In the genomic region with DNA sequence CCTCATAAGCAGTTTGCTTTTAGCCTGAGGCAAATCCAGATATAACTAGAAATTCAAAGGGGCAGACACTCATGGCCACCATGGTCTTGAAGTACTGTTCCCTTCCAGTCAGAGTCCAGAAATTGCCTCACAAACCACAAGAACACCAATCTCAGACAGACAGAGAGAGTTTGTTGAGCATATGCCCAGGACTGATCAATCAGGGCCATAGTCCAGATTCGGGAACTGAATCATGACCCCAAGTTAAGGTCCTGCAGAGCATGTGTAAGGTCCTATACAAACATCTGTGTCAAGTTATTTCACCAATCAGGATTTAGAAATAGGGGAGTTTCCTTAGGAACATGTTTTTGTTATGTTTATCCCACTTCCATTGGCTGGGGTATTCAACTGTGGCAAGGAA, we compare ENCODE assay signal across 26 mouse cellular contexts.
DNase-seq lines count a peak whose midpoint lies in the region; ATAC-seq and TF ChIP-seq lines count a peak whose summit lies in the region.
"Had no signal": no experiment of that assay in that cellular context is flagged by ENCODE, and none has a peak within 500 bp of the region (broad histone marks: within the 10 kb centered on the region; RNA-seq: fewer than 3 reads in every experiment).

No protein-coding gene starts in this region.

- no peaks in the 10 kb centered on the region for H3K9me3 ChIP-seq in liver, embryonic 11.5 days (ENCODE audit: control insufficient read depth, low read length)
- H3K9me3 ChIP-seq in liver, postnatal 0 days (ENCODE audit: low read length), result no peaks in the 10 kb centered on the region
- H3K9me3 ChIP-seq: embryonic facial prominence, embryonic 10.5 days; embryonic facial prominence, embryonic 12.5 days; forebrain, embryonic 10.5 days; forebrain, embryonic 12.5 days; G1E had no signal

- peak overlapping the region; percentile 80 for H3K27ac ChIP-seq in liver, adult 2 months (replicated peaks; ENCODE audit: insufficient read depth, low read depth, low read length)
- H3K27ac ChIP-seq in liver, embryonic 11.5 days (ENCODE audit: low read depth, low read length), result no peak overlapping the region
- peak overlapping the region; percentile 37 for H3K27ac ChIP-seq in liver, postnatal 0 days (ENCODE audit: low read depth)
- H3K27ac ChIP-seq: embryonic facial prominence, embryonic 10.5 days; embryonic facial prominence, embryonic 12.5 days; forebrain, embryonic 10.5 days; forebrain, embryonic 12.5 days had no signal

- no peaks in the 10 kb centered on the region for H3K79me2 ChIP-seq in liver, adult 2 months (ENCODE audit: control insufficient read depth, insufficient read depth, low read length)

- no peak for TF ChIP-seq POLR2A in liver, adult 2 months (IDR thresholded peaks at IDR 0.05; ENCODE audit: extremely low read depth, insufficient read depth, low read length)

- peak; percentile 28 for DNase-seq in adrenal gland, adult 2 months
- DNase-seq in adrenal gland, postnatal 36 days, result no peak
- DNase-seq in liver, adult 2 months (ENCODE audit: extremely low read depth, low read depth, low spot score), result peak; percentile 98
- no peak for DNase-seq in liver, embryonic 11.5 days (ENCODE audit: low spot score)
- peak; percentile 56 for DNase-seq in liver, postnatal 0 days
- DNase-seq in liver, result no peak
- DNase-seq in fibroblast of lung, adult 2 months (ENCODE audit: low read depth), result peak; percentile 58
- DNase-seq: adrenal gland, postnatal 10 days; adrenal gland, postnatal 25 days; B cell, adult 2 months; cerebellum, adult 11-12 months; cerebellum, adult 2 months; cerebellum, adult 9-10 months; cerebellum, postnatal 10 days; cerebellum, postnatal 25 days had no signal

- H3K9ac ChIP-seq in liver, adult 2 months (ENCODE audit: low read depth, low read length), result no peak overlapping the region
- no peak overlapping the region for H3K9ac ChIP-seq in liver, embryonic 11.5 days (ENCODE audit: low read depth, low read length)
- H3K9ac ChIP-seq in liver, postnatal 0 days (replicated peaks), result no peak overlapping the region
- H3K9ac ChIP-seq: embryonic facial prominence, embryonic 12.5 days; forebrain, embryonic 12.5 days had no signal

- peak; percentile 49 for TF ChIP-seq EP300 in liver, postnatal 0 days (IDR thresholded peaks at IDR 0.05; ENCODE audit: low read depth)

- H3K27me3 ChIP-seq in liver, adult 2 months (ENCODE audit: control insufficient read depth, insufficient read depth, low read length), result no peaks in the 10 kb centered on the region
- H3K27me3 ChIP-seq in liver, embryonic 11.5 days (replicated peaks; ENCODE audit: control insufficient read depth, insufficient read depth, low read length), result no peaks in the 10 kb centered on the region
- no peaks in the 10 kb centered on the region for H3K27me3 ChIP-seq in liver, postnatal 0 days (ENCODE audit: insufficient read depth, low read length)
- H3K27me3 ChIP-seq: CH12.LX; embryonic facial prominence, embryonic 12.5 days; forebrain, embryonic 12.5 days; Patski had no signal

- no peak for ATAC-seq in liver, embryonic 11.5 days (replicated peaks; ENCODE audit: low FRiP score)
- peak; percentile 97 for ATAC-seq in liver, postnatal 0 days
- ATAC-seq: activated CD4-positive, CD25-positive, alpha-beta regulatory T cell, adult 4 months; CD4-positive, CD25-positive, alpha-beta regulatory T cell, adult 4 months; forebrain, embryonic 14.5 days; forebrain, embryonic 16.5 days; Patski had no signal

- H3K36me3 ChIP-seq in liver, adult 2 months (ENCODE audit: control insufficient read depth, insufficient read depth, low read length), result no peaks in the 10 kb centered on the region
- no peaks in the 10 kb centered on the region for H3K36me3 ChIP-seq in liver, embryonic 11.5 days (ENCODE audit: control insufficient read depth, insufficient read depth, low read length)
- no peaks in the 10 kb centered on the region for H3K36me3 ChIP-seq in liver, postnatal 0 days (replicated peaks; ENCODE audit: insufficient read depth, low read length)
- H3K36me3 ChIP-seq: embryonic facial prominence, embryonic 10.5 days; embryonic facial prominence, embryonic 12.5 days; forebrain, embryonic 10.5 days; forebrain, embryonic 12.5 days; G1E had no signal

- H3K4me3 ChIP-seq in liver, adult 2 months (ENCODE audit: insufficient read depth, low read depth, low read length), result no peak overlapping the region
- H3K4me3 ChIP-seq in liver, embryonic 11.5 days (ENCODE audit: low read depth, low read length), result no peak overlapping the region
- no peak overlapping the region for H3K4me3 ChIP-seq in liver, postnatal 0 days (ENCODE audit: low read depth, low read length)
- H3K4me3 ChIP-seq: embryonic facial prominence, embryonic 10.5 days; embryonic facial prominence, embryonic 12.5 days; forebrain, embryonic 10.5 days; forebrain, embryonic 12.5 days had no signal

- peaks cover 24% of the 10 kb centered on the region for H3K4me1 ChIP-seq in liver, adult 2 months (ENCODE audit: control insufficient read depth, insufficient read depth, low read length)
- no peaks in the 10 kb centered on the region for H3K4me1 ChIP-seq in liver, embryonic 11.5 days (replicated peaks; ENCODE audit: control insufficient read depth, insufficient read depth, low read length)
- H3K4me1 ChIP-seq in liver, postnatal 0 days (ENCODE audit: insufficient read depth), result peaks cover 4% of the 10 kb centered on the region; the same call in 1 of the 2 replicates
- H3K4me1 ChIP-seq: embryonic facial prominence, embryonic 10.5 days; embryonic facial prominence, embryonic 12.5 days; forebrain, embryonic 12.5 days had no signal

- H3K4me2 ChIP-seq in liver, embryonic 11.5 days, result no peak overlapping the region
- H3K4me2 ChIP-seq in liver, postnatal 0 days (ENCODE audit: low read depth, low read length), result no peak overlapping the region
- H3K4me2 ChIP-seq: embryonic facial prominence, embryonic 12.5 days; forebrain, embryonic 12.5 days had no signal

- TF ChIP-seq CTCF in liver, adult 2 months (IDR thresholded peaks at IDR 0.05; ENCODE audit: low read depth, low read length), result no peak
- TF ChIP-seq CTCF in liver, postnatal 0 days (IDR thresholded peaks at IDR 0.05; ENCODE audit: low read depth), result no peak

- WGBS in liver, adult 2 months, result 19% methylated on average over 1 of the region's 1 CpGs
- 75% methylated on average over 1 of the region's 1 CpGs for WGBS in liver, embryonic 11.5 days
- 47% methylated on average over 1 of the region's 1 CpGs for WGBS in liver, postnatal 0 days (ENCODE audit: insufficient replicate concordance)

Comparison
In these comparisons a context has a peak if more than half of its experiments do, and no peak if none do; other contexts are left out.
1. DNase-seq: peak in adrenal gland, adult 2 months (single experiment), liver, adult 2 months (single experiment), liver, postnatal 0 days (single experiment) and fibroblast of lung, adult 2 months (single experiment); none in adrenal gland, postnatal 36 days (0 of 2), liver, embryonic 11.5 days (single experiment) and liver (single experiment).